Mouse (Mus musculus): ENCODE results near the gene Osbpl8.

DNA sequence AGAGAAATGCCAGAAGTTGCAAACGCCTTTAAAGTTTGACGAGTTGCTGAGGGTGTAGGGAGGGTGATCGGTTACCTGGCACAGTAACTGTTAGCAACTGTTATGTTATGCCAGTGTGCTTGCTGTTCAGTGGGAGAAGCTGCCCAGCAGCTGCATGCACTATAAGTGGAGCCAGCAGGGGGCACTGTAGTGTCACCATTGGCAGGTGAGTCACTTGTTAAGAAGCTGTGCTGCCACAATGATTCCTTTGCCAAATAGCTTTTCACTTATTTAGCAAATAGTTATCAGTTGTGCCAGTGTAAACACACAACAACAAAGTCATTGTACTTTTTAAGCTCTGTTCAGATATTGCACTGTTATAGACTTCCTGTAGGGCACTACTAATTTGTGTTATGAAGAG lies 62.0 kb downstream of the Osbpl8 start:
- TF ChIP-seq CTCF (IDR thresholded peaks at IDR 0.05; ENCODE audit: extremely low read depth, insufficient read depth, insufficient read length, insufficient replicate concordance): peak; percentile 66; the same call in 1 of the 2 replicates
- TF ChIP-seq POLR2A (IDR thresholded peaks at IDR 0.05; ENCODE audit: low read depth, low read length): no peak
